Mouse (Mus musculus) embryonic facial prominence, embryonic 12.5 days (tissue): ENCODE data around the gene Olfr52. TPM values are rescaled to one million over a fixed set of nuclear protein-coding genes. Genes with fewer than 3 reads are reported as not detected.
"Not testable (repeated sequence)": the region's sequence is repeated elsewhere in the genome, so short reads cannot be mapped to it uniquely, and the experiment has no call there.

Source experiments
- ATAC-seq: fragments of 200-750 bp; cut with Nextera tagmentation; 2 replicates; pipeline ENCODE4 v1.8.0; 2017; ENCODE audit not compliant: insufficient number of reproducible peaks, insufficient read depth, low FRiP score, low TSS enrichment
- H3K27ac ChIP-seq: fragments of 300-500 bp; sonication (generic); 2 replicates; pipeline ENCODE4 v1.5.1; 2016; ENCODE audit warnings: mild to moderate bottlenecking
- H3K27me3 ChIP-seq: fragments of 300-500 bp; sonication (generic); 2 replicates; pipeline ENCODE4 v1.6.1; 2016; ENCODE audit warnings: mild to moderate bottlenecking, moderate library complexity
- H3K36me3 ChIP-seq: fragments of 300-500 bp; sonication (generic); 2 replicates; pipeline ENCODE4 v1.6.1; 2016; ENCODE audit warnings: mild to moderate bottlenecking
- H3K4me1 ChIP-seq: fragments of 300-500 bp; sonication (generic); 2 replicates; pipeline ENCODE4 v1.6.1; 2016
- H3K4me2 ChIP-seq: fragments of 300-500 bp; sonication (generic); replicated peaks from 2 replicates; pipeline ENCODE4 v1.6.1; 2016; ENCODE audit warnings: mild to moderate bottlenecking, moderate library complexity
- H3K4me3 ChIP-seq: fragments of 300-500 bp; sonication (generic); 2 replicates; pipeline ENCODE4 v1.5.1; 2016; ENCODE audit warnings: mild to moderate bottlenecking
- H3K9ac ChIP-seq: fragments of 300-500 bp; sonication (generic); 2 replicates; pipeline ENCODE4 v1.6.1; 2016; ENCODE audit warnings: mild to moderate bottlenecking, moderate library complexity
- H3K9me3 ChIP-seq: fragments of 300-500 bp; sonication (generic); 2 replicates; pipeline ENCODE4 v1.6.1; 2016; ENCODE audit warnings: mild to moderate bottlenecking, moderate library complexity
- WGBS: fragments of 180-500 bp; shearing (Covaris S2); methylation state at CpG from one replicate; pipeline ENCODE4 v1.1.7; 2016; 5-methylcytosine and 5-hydroxymethylcytosine counted together
- polyA plus RNA-seq: library from polyadenylated mRNA; unstranded; fragments of >200 nt; fragmentation: Nextera tagmentation; extraction: Ambion mirVana; gene quantifications from 2 replicates; pipeline ENCODE4 v1.2.1, GENCODE M21; 2016

Gene Olfr52
- polyA plus RNA-seq: not detected in 2 replicates

GRCm38 (mm10) chr2:86185583-86185982, at the start of gene Olfr52:
TSS of gene Olfr52 (minus strand) at chr2:86185683.
- Histone ChIP-seq H3K9me3 (no peaks in the 10 kb centered on the region), H3K27ac (no peak within 1 kb of the TSS), H3K4me1 (no peaks in the 10 kb centered on the region), H3K27me3 (no peaks in the 10 kb centered on the region), H3K4me2 (no peak within 1 kb of the TSS), H3K9ac (no peak within 1 kb of the TSS), H3K4me3 (no peak within 1 kb of the TSS), H3K36me3 (no peaks in the 10 kb centered on the region)
- ATAC-seq: no peak

GRCm38 (mm10) chr2:86231301-86231700, 45.8 kb upstream of the Olfr52 start, which contains the start of gene Olfr1047:
TSS of gene Olfr1047 (minus strand) at chr2:86231401.
- Histone ChIP-seq H3K9ac (no peak within 1 kb of the TSS), H3K4me3 (no peak within 1 kb of the TSS), H3K4me2 (no peak within 1 kb of the TSS), H3K27ac (no peak within 1 kb of the TSS), H3K9me3 (no peaks in the 10 kb centered on the region), H3K27me3 (no peaks in the 10 kb centered on the region), H3K4me1 (no peaks in the 10 kb centered on the region), H3K36me3 (no peaks in the 10 kb centered on the region)
- no peak for ATAC-seq
- 83% methylated on average over 1 of the region's 1 CpGs for WGBS

- H3K4me2 ChIP-seq: no peak within 1 kb of the TSS
- no peak for ATAC-seq
- no peak within 1 kb of the TSS for H3K9ac ChIP-seq
- H3K36me3 ChIP-seq: no peaks in the 10 kb centered on the region
- 75% methylated on average over 2 of the region's 2 CpGs for WGBS
- H3K27me3 ChIP-seq: no peaks in the 10 kb centered on the region
- H3K27ac ChIP-seq: no peak within 1 kb of the TSS
- no peaks in the 10 kb centered on the region for H3K4me1 ChIP-seq
- no peaks in the 10 kb centered on the region for H3K9me3 ChIP-seq
- no peak within 1 kb of the TSS for H3K4me3 ChIP-seq
Measured at GRCm38 (mm10) chr2:86219214-86219613, 33.7 kb upstream of the Olfr52 start, which contains the start of gene Olfr1046. TSS of gene Olfr1046 (minus strand) at chr2:86219314.

- Histone ChIP-seq H3K9ac (no peak within 1 kb of the TSS), H3K4me1 (no peaks in the 10 kb centered on the region), H3K27ac (no peak within 1 kb of the TSS), H3K4me2 (no peak within 1 kb of the TSS), H3K36me3 (no peaks in the 10 kb centered on the region), H3K4me3 (no peak within 1 kb of the TSS), H3K27me3 (no peaks in the 10 kb centered on the region), H3K9me3 (no peaks in the 10 kb centered on the region)
- no peak for ATAC-seq
Measured at GRCm38 (mm10) chr2:86202909-86203308, 17.4 kb upstream of the Olfr52 start, which contains the start of gene Olfr1045. TSS of gene Olfr1045 (minus strand) at chr2:86203009.

GRCm38 (mm10) chr2:86195863-86196262, 10.4 kb upstream of the Olfr52 start:
- Histone ChIP-seq H3K9me3 (no peaks in the 10 kb centered on the region), H3K36me3 (no peaks in the 10 kb centered on the region), H3K4me2 (no peak overlapping the region), H3K4me3 (no peak overlapping the region), H3K4me1 (no peaks in the 10 kb centered on the region), H3K27me3 (no peaks in the 10 kb centered on the region), H3K9ac (no peak overlapping the region), H3K27ac (no peak overlapping the region)
- no peak for ATAC-seq
- 50% methylated on average over 1 of the region's 1 CpGs for WGBS

- Histone ChIP-seq H3K36me3 (no peaks in the 10 kb centered on the region), H3K4me2 (no peak overlapping the region), H3K27ac (no peak overlapping the region), H3K4me1 (no peaks in the 10 kb centered on the region), H3K9ac (no peak overlapping the region), H3K9me3 (no peaks in the 10 kb centered on the region), H3K4me3 (no peak overlapping the region), H3K27me3 (no peaks in the 10 kb centered on the region)
- ATAC-seq: no peak
- 73% methylated on average over 3 of the region's 3 CpGs for WGBS
Measured at GRCm38 (mm10) chr2:86179950-86180349, 5.5 kb downstream of the Olfr52 start.

GRCm38 (mm10) chr2:86177720-86178119, 7.8 kb downstream of the Olfr52 start, which contains the start of gene Olfr1044:
TSS of gene Olfr1044 (minus strand) at chr2:86177820.
- Histone ChIP-seq H3K27ac (no peak within 1 kb of the TSS), H3K9me3 (no peaks in the 10 kb centered on the region), H3K36me3 (no peaks in the 10 kb centered on the region), H3K4me1 (no peaks in the 10 kb centered on the region), H3K27me3 (no peaks in the 10 kb centered on the region), H3K4me2 (no peak within 1 kb of the TSS), H3K9ac (no peak within 1 kb of the TSS), H3K4me3 (no peak within 1 kb of the TSS)
- ATAC-seq: no peak

- not testable (repeated sequence) for H3K9me3 ChIP-seq, H3K9ac ChIP-seq, H3K4me2 ChIP-seq, H3K36me3 ChIP-seq, H3K4me3 ChIP-seq, H3K4me1 ChIP-seq, ATAC-seq, H3K27ac ChIP-seq, H3K27me3 ChIP-seq
- 67% methylated on average over 7 of the region's 7 CpGs for WGBS
Measured at GRCm38 (mm10) chr2:86175422-86175821, 10.1 kb downstream of the Olfr52 start.

GRCm38 (mm10) chr2:86167422-86167821, 18.1 kb downstream of the Olfr52 start, which contains the start of gene Olfr1043:
TSS of gene Olfr1043 (minus strand) at chr2:86167522.
- no peak within 1 kb of the TSS for H3K27ac ChIP-seq
- H3K4me3 ChIP-seq: no peak within 1 kb of the TSS
- ATAC-seq: no peak
- WGBS: 85% methylated on average over 2 of the region's 2 CpGs
- H3K36me3 ChIP-seq: no peaks in the 10 kb centered on the region
- H3K4me1 ChIP-seq: no peaks in the 10 kb centered on the region
- H3K4me2 ChIP-seq: no peak within 1 kb of the TSS
- H3K9ac ChIP-seq: no peak within 1 kb of the TSS
- H3K27me3 ChIP-seq: no peaks in the 10 kb centered on the region
- no peaks in the 10 kb centered on the region for H3K9me3 ChIP-seq

- H3K4me2 ChIP-seq: no peak within 1 kb of the TSS
- WGBS: 76% methylated on average over 2 of the region's 2 CpGs
Measured at GRCm38 (mm10) chr2:86161738-86162137, 23.7 kb downstream of the Olfr52 start, which contains the start of gene Olfr1042. TSS of gene Olfr1042 (minus strand) at chr2:86161838.

GRCm38 (mm10) chr2:86146632-86147031, 38.9 kb downstream of the Olfr52 start, which contains the start of gene Olfr1040:
TSS of gene Olfr1040 (minus strand) at chr2:86146732.
- Histone ChIP-seq H3K27me3 (no peaks in the 10 kb centered on the region), H3K36me3 (no peaks in the 10 kb centered on the region), H3K4me1 (no peaks in the 10 kb centered on the region), H3K4me2 (no peak within 1 kb of the TSS), H3K9ac (no peak within 1 kb of the TSS), H3K9me3 (no peaks in the 10 kb centered on the region), H3K27ac (no peak within 1 kb of the TSS), H3K4me3 (no peak within 1 kb of the TSS)
- no peak for ATAC-seq
- WGBS: 83% methylated on average over 1 of the region's 1 CpGs

More at GRCm38 (mm10) chr2:86161738-86162137, 23.7 kb downstream of the Olfr52 start, which contains the start of gene Olfr1042:
- H3K36me3 ChIP-seq: no peaks in the 10 kb centered on the region
- H3K27ac ChIP-seq: no peak within 1 kb of the TSS
- no peak within 1 kb of the TSS for H3K4me3 ChIP-seq
- ATAC-seq: no peak
- no peaks in the 10 kb centered on the region for H3K9me3 ChIP-seq
- no peaks in the 10 kb centered on the region for H3K4me1 ChIP-seq
- no peaks in the 10 kb centered on the region for H3K27me3 ChIP-seq
- no peak within 1 kb of the TSS for H3K9ac ChIP-seq

- Histone ChIP-seq H3K27me3 (no peaks in the 10 kb centered on the region), H3K4me3 (no peak within 1 kb of the TSS), H3K9me3 (no peaks in the 10 kb centered on the region), H3K9ac (no peak within 1 kb of the TSS), H3K27ac (no peak within 1 kb of the TSS), H3K4me2 (no peak within 1 kb of the TSS), H3K36me3 (no peaks in the 10 kb centered on the region), H3K4me1 (no peaks in the 10 kb centered on the region)
- no peak for ATAC-seq
- WGBS: 94% methylated on average over 1 of the region's 1 CpGs
Measured at GRCm38 (mm10) chr2:86135828-86136227, 49.7 kb downstream of the Olfr52 start, which contains the start of gene Olfr1039. TSS of gene Olfr1039 (minus strand) at chr2:86135928.
